Mouse (Mus musculus): ENCODE measurements around the gene Ppef2. TPM values are rescaled to one million over a fixed set of nuclear protein-coding genes. Genes with fewer than 3 reads are reported as not detected.

Gene Ppef2
- polyA plus RNA-seq, 1 experiment = 2.6 TPM

DNA sequence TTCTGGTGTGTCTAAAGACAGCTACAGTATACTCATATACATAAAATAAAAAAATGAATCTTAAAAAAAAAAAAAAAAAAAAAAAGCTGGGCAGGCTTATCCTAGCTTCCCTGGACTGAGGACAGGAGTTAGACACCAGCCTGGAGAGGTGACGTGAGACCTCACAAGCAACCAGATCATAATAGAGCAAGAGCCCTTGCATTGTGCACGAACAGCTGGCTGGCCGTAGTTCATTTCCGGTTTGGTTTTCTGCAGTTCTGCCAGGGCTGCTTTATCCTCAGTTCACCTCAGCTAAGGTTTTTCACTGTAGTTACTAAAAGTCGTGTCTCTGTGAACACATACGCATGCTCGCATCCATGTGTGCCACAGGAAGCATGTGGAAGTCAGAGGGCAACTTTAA lies 28.3 kb downstream of the Ppef2 start:
- no peak for TF ChIP-seq POLR2A (IDR thresholded peaks at IDR 0.05; ENCODE audit: borderline replicate concordance, extremely low read depth, low read depth, low read length)
- no peak for TF ChIP-seq CTCF (IDR thresholded peaks at IDR 0.05; ENCODE audit: insufficient read depth, low read length)
- H3K4me3 ChIP-seq (replicated peaks; ENCODE audit: extremely low read depth, low read depth, low read length) = no peak overlapping the region
- 68% methylated on average over 7 of the region's 7 CpGs for WGBS
- H3K4me1 ChIP-seq (ENCODE audit: control insufficient read depth, insufficient read depth, low read length) = no peaks in the 10 kb centered on the region
- DNase-seq = no peak

DNA sequence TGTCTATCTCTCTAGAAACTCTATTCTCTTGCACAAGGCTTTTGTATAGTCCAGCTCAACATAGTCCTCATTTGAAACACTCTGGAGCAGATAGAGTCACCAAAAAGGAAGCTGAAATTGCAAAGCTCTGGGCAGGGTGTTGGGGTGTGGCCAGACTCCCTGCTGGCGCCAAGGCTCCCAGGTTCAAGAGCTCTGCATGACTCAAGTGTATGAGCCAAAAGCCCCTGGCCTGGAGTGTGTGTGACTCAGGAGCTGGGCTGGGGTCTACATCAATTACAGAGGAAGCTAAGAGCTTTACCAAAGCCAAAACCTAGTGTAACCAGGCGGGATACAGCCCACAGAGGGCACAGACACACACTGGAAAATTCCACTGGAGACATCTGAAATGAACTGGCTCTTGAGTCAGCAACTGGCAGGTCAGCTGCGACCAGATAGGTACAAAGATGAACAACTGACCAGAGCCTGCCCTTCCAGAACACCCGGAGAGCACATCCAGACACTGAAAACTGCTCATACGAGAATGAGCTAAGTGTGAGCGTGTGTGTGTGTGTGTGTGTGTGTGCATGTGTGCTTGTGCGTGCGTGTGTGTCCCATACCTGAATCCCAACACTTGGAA lies 35.7 kb downstream of the Ppef2 start:
- no peak for TF ChIP-seq CTCF (IDR thresholded peaks at IDR 0.05; ENCODE audit: insufficient read depth, low read length)
- TF ChIP-seq POLR2A (IDR thresholded peaks at IDR 0.05; ENCODE audit: borderline replicate concordance, extremely low read depth, low read depth, low read length) = no peak
- WGBS = 76% methylated on average over 8 of the region's 8 CpGs
- no peak for DNase-seq
- Histone ChIP-seq H3K4me1 (ENCODE audit: control insufficient read depth, insufficient read depth, low read length) (no peaks in the 10 kb centered on the region), H3K4me3 (replicated peaks; ENCODE audit: extremely low read depth, low read depth, low read length) (no peak overlapping the region)

DNA sequence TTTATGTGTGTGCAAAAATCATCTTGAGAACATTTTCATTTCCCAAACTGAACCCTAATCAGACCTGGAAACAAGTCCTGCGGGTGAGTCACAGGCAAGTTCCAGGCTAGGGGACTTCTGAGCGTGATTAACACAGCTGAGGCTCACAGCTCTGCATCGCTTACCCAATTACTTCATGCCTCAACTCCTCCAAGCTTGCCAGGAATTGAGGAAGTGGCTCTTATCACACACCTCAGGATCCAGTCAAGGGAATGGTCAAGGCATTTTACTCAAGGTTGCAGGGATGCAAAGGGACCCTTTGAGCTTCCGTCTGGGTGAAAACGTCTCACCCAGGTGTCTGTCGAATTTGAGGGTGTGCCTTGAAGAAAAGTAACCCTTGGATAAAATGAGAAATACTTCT lies 36.3 kb downstream of the Ppef2 start:
- DNase-seq = no peak
- no peaks in the 10 kb centered on the region for H3K4me1 ChIP-seq (ENCODE audit: control insufficient read depth, insufficient read depth, low read length)
- WGBS = 56% methylated on average over 6 of the region's 6 CpGs
- TF ChIP-seq POLR2A (IDR thresholded peaks at IDR 0.05; ENCODE audit: borderline replicate concordance, extremely low read depth, low read depth, low read length) (no peak), CTCF (IDR thresholded peaks at IDR 0.05; ENCODE audit: insufficient read depth, low read length) (no peak)
- no peak overlapping the region for H3K4me3 ChIP-seq (replicated peaks; ENCODE audit: extremely low read depth, low read depth, low read length)

DNA sequence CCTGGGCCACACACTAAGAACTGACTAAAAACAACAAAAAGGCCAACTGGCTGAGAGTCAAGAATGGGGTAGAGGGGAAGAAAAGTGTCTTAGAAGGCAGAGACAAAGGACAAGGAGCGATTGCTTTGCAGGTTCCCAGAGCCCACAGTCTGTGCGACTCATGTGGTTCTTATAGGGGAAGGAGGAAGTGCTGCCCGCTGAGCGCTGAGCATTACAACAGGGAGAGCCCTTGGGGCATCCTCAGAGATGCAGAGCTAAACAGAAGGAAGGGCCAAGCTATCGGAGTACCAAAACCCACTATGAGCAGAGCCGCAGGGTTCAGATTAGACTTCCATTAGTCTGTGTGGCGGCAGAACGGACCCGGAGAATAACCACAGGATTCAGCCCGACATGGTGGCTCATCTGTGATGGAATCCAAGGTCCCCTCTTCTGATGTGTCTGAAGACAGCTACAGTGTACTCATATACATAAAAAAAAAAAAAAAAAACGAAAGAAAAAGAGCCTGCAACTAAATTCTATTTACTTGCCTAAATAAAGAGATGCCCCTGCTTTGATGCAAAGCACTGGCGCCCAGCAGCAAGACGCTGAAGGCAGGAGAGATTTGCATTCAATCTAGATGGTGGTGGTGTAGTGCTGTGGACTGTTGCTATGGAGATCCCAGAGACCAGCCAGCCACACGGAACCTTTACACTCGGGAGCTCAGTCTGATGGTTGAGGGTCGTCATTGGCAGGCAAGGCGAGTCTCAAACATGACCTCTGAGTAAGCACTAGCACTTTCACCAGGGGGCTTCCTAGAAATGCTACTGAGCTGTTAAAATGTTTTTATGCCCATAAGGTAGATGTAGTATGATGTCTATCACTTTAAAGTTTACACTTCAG lies 36.9 kb downstream of the Ppef2 start:
- TF ChIP-seq POLR2A (IDR thresholded peaks at IDR 0.05; ENCODE audit: borderline replicate concordance, extremely low read depth, low read depth, low read length) (no peak), CTCF (IDR thresholded peaks at IDR 0.05; ENCODE audit: insufficient read depth, low read length) (no peak)
- no peak overlapping the region for H3K4me3 ChIP-seq (replicated peaks; ENCODE audit: extremely low read depth, low read depth, low read length)
- DNase-seq = no peak
- WGBS = 64% methylated on average over 17 of the region's 17 CpGs
- H3K4me1 ChIP-seq (ENCODE audit: control insufficient read depth, insufficient read depth, low read length) = no peaks in the 10 kb centered on the region

DNA sequence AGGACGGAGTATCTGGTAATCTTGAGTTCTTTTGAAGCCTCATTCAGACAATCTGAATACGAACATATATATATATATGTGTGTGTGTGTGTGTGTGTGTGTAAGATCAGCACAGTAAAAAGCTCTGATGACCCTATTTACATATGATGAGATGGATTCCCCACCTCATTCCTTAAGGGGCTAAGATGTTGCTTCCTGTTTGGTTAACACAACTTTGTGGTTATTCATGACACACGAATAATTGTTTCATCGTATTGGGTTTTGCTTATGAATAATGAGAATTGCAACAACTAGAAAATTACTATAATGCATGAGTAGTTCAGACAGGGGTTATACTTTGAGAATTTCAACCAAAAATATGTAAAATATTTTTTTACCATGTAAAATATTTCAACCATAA lies 40.8 kb downstream of the Ppef2 start, which contains the start of gene U90926:
U90926 (minus strand) TSS at position 101 of the 400 bp plus-strand sequence.
- no peak within 1 kb of the TSS for H3K4me3 ChIP-seq (replicated peaks; ENCODE audit: extremely low read depth, low read depth, low read length)
- no peak for DNase-seq
- H3K4me1 ChIP-seq (ENCODE audit: control insufficient read depth, insufficient read depth, low read length) = no peaks in the 10 kb centered on the region
- no peak for TF ChIP-seq CTCF (IDR thresholded peaks at IDR 0.05; ENCODE audit: insufficient read depth, low read length)
- no peak for TF ChIP-seq POLR2A (IDR thresholded peaks at IDR 0.05; ENCODE audit: borderline replicate concordance, extremely low read depth, low read depth, low read length)
- WGBS = 83% methylated on average over 4 of the region's 4 CpGs

DNA sequence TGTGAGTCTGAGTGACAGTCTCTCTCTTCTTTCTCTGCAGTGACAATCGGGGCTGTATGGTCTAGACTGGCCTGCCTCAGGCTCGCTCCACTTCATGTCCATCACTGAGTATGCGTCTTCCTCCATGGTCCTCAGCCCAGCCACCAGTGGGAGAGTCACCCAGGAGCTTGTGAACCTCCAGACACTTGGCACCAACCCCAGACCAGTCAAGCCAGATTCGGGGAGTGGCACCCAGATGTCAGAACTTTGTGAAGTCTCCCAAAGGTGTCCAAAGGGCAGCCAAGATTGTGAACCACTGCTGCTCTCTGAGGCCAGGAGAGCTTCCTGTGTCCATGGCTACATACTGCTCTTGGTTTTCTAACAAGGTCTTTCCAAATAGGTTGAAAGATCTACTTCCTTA lies 43.8 kb downstream of the Ppef2 start:
- Histone ChIP-seq H3K4me1 (ENCODE audit: control insufficient read depth, insufficient read depth, low read length) (no peaks in the 10 kb centered on the region), H3K4me3 (replicated peaks; ENCODE audit: extremely low read depth, low read depth, low read length) (no peak overlapping the region)
- WGBS = 85% methylated on average over 4 of the region's 4 CpGs
- no peak for TF ChIP-seq POLR2A (IDR thresholded peaks at IDR 0.05; ENCODE audit: borderline replicate concordance, extremely low read depth, low read depth, low read length)
- TF ChIP-seq CTCF (IDR thresholded peaks at IDR 0.05; ENCODE audit: insufficient read depth, low read length) = no peak
- DNase-seq = no peak

DNA sequence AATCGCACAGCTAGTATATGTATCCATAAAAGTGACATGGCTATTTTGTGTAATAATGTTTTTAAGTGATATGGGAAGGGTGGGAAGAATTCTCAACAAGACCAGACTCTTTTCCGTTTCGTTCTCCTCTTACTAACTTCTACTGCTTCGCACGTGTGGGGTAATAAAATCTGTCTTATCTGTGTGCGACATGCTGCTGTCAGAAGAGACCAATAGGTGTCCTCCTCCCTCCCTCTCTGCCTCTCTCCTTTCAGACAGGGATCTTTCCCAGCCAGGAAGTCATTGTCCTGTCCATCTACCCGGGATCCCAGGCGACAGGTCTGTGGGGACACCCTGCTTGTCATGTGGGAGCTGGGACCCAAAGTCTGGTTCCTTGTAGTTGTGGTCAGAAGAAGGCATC lies 45.9 kb downstream of the Ppef2 start:
- Histone ChIP-seq H3K4me1 (ENCODE audit: control insufficient read depth, insufficient read depth, low read length) (peaks cover 10% of the 10 kb centered on the region), H3K4me3 (replicated peaks; ENCODE audit: extremely low read depth, low read depth, low read length) (no peak overlapping the region)
- no peak for TF ChIP-seq POLR2A (IDR thresholded peaks at IDR 0.05; ENCODE audit: borderline replicate concordance, extremely low read depth, low read depth, low read length)
- no peak for TF ChIP-seq CTCF (IDR thresholded peaks at IDR 0.05; ENCODE audit: insufficient read depth, low read length)
- WGBS = 70% methylated on average over 8 of the region's 8 CpGs
- DNase-seq = no peak

DNA sequence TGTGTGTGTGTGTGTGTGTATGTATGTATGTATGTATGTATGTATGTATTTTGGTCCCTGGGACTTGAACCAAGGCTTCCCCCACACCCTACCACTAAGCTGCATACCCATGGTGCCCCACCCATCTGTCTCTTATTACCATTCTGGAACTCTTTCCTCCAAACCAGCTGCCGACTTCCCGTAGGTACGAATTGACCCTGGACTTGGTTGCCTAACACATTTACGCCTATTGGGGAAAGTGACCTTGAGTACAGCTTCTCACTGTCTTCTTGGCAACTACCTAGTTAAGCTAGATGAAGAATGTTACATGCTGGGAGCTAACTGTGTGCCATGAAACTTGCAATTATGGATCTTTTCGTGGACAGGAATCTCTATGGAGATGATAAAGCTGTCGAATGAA lies 50.0 kb downstream of the Ppef2 start:
- no peak for TF ChIP-seq CTCF (IDR thresholded peaks at IDR 0.05; ENCODE audit: insufficient read depth, low read length)
- no peak for TF ChIP-seq POLR2A (IDR thresholded peaks at IDR 0.05; ENCODE audit: borderline replicate concordance, extremely low read depth, low read depth, low read length)
- peaks cover 16% of the 10 kb centered on the region for H3K4me1 ChIP-seq (ENCODE audit: control insufficient read depth, insufficient read depth, low read length)
- DNase-seq = no peak
- 84% methylated on average over 6 of the region's 6 CpGs for WGBS
- no peak overlapping the region for H3K4me3 ChIP-seq (replicated peaks; ENCODE audit: extremely low read depth, low read depth, low read length)

DNA sequence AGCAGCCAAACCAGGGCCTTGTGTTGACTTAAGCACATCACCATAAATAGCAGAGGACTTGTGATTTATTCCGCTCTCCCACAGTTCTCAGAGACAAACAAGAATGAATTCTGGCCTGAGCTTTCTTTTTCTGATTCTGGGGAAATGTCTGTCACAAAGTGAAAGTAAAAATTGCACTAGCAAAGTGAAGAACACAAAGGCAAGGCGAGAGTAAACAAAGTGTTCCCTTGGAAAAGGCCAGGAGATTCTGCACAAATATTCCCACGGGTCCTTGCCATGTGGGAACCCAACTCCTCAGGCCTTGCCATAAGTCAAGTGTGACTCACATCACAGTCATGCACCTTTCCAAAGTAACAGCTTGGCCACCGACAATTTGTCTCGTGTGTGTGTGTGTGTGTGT lies 50.4 kb downstream of the Ppef2 start:
- Histone ChIP-seq H3K4me3 (replicated peaks; ENCODE audit: extremely low read depth, low read depth, low read length) (no peak overlapping the region), H3K4me1 (ENCODE audit: control insufficient read depth, insufficient read depth, low read length) (peaks cover 16% of the 10 kb centered on the region)
- 31% methylated on average over 5 of the region's 5 CpGs for WGBS
- no peak for DNase-seq
- no peak for TF ChIP-seq POLR2A (IDR thresholded peaks at IDR 0.05; ENCODE audit: borderline replicate concordance, extremely low read depth, low read depth, low read length)
- no peak for TF ChIP-seq CTCF (IDR thresholded peaks at IDR 0.05; ENCODE audit: insufficient read depth, low read length)

DNA sequence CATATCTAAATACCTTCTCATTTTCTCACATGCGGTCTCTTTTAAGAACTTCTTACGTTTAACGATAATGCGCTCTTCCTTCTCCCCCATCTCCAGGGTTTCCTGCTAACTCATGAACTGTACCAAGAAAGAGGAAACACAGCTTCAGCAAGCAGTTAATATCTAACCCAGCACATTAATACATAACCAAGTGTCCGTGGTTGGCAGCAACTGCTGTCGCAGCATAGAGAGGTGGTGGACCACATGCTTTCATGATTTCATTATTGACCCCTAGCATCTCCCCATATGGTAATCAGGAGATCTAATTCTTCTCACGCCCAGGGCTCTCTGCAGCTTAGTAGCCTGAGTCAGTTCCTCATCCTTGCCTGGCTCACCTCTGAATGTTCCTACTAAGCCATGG lies 50.9 kb downstream of the Ppef2 start:
- no peak for TF ChIP-seq POLR2A (IDR thresholded peaks at IDR 0.05; ENCODE audit: borderline replicate concordance, extremely low read depth, low read depth, low read length)
- TF ChIP-seq CTCF (IDR thresholded peaks at IDR 0.05; ENCODE audit: insufficient read depth, low read length) = no peak
- Histone ChIP-seq H3K4me1 (ENCODE audit: control insufficient read depth, insufficient read depth, low read length) (peaks cover 16% of the 10 kb centered on the region), H3K4me3 (replicated peaks; ENCODE audit: extremely low read depth, low read depth, low read length) (no peak overlapping the region)
- WGBS = 67% methylated on average over 7 of the region's 7 CpGs
- DNase-seq = no peak
